Mouse (Mus musculus): ENCODE measurements around the gene Cenps. TPM values are rescaled to one million over a fixed set of nuclear protein-coding genes. Genes with fewer than 3 reads are reported as not detected.
"Not testable (repeated sequence)": the region's sequence is repeated elsewhere in the genome, so short reads cannot be mapped to it uniquely, and the experiment has no call there.

The Cenps gene
- polyA plus RNA-seq, 1 experiment from 2014 or later, result 53.1 TPM

DNA sequence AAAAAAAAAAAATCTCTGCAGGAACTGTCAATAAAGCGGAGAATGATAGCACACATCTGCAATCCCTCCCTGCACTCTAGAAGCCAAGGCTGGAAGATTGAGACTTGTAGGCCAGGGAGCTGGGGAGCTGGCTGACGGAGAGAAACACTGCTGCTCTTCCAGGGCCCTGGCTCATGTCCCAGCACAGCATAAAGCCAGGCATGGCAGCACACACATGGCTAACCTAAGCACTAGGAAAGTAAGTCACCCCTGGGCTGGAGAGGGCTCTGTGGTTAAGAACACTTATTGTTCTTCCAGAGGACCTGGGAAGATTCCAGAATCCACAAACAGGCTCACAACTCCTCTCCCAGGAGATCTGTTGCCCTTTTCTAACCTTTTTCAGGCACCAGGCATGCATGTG, 35.2 kb upstream of the Cenps start:
- Histone ChIP-seq H3K9me3 (ENCODE audit: control insufficient read depth, low read length) (no peaks in the 10 kb centered on the region), H3K27me3 (ENCODE audit: control insufficient read depth, insufficient read depth, low read length) (no peaks in the 10 kb centered on the region), H3K4me2 (no peak overlapping the region), H3K36me3 (ENCODE audit: control insufficient read depth, insufficient read depth, low read length) (0 out of 2 replicates have a peak, but pooled peaks cover 2% of the 10 kb centered on the region), H3K4me3 (ENCODE audit: low read depth, low read length) (no peak overlapping the region), H3K27ac (ENCODE audit: low read depth, low read length) (no peak overlapping the region; the same call in 1 of the 2 replicates), H3K4me1 (ENCODE audit: control insufficient read depth, insufficient read depth, low read length) (peaks cover 2% of the 10 kb centered on the region; the same call in 1 of the 2 replicates), H3K9ac (ENCODE audit: low read length) (no peak overlapping the region)
- WGBS, result 82% methylated on average over 2 of the region's 2 CpGs
- DNase-seq (ENCODE audit: low spot score, missing footprints), result no peak
- no peak for ATAC-seq (ENCODE audit: low FRiP score)

- Histone ChIP-seq H3K9me3 (ENCODE audit: control insufficient read depth, low read length) (no peaks in the 10 kb centered on the region), H3K4me2 (no peak overlapping the region), H3K4me1 (ENCODE audit: control insufficient read depth, insufficient read depth, low read length) (peaks cover under 1% of the 10 kb centered on the region; the same call in 1 of the 2 replicates), H3K27ac (ENCODE audit: low read depth, low read length) (no peak overlapping the region; the same call in 1 of the 2 replicates), H3K27me3 (ENCODE audit: control insufficient read depth, insufficient read depth, low read length) (no peaks in the 10 kb centered on the region), H3K4me3 (ENCODE audit: low read depth, low read length) (no peak overlapping the region), H3K36me3 (ENCODE audit: control insufficient read depth, insufficient read depth, low read length) (0 out of 2 replicates have a peak, but pooled peaks cover 2% of the 10 kb centered on the region), H3K9ac (ENCODE audit: low read length) (no peak overlapping the region)
- 89% methylated on average over 5 of the region's 5 CpGs for WGBS
- DNase-seq (ENCODE audit: low spot score, missing footprints) (no peak), ATAC-seq (ENCODE audit: low FRiP score) (no peak)
Observed at GRCm38 (mm10) chr4:149172083-149172482, 34.7 kb upstream of the Cenps start.

DNA sequence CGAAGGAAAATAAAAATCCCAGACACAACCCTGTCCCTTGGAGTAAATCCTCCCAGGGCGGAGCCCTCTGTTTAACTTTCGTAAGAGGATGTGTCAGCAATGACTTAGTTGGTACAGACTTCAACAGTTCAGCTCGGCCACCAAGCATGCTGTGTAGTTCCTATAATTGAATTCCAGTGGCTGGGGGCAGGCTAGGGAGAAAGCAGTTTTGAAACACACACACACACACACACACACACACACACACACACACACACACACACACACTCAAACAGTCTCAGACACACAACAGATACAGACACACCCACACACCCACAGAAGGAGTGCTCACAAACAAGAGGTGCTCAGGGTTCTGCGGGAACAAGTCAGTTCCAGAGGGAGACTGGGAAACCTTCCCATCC, 34.2 kb upstream of the Cenps start:
- H3K9me3 ChIP-seq (ENCODE audit: control insufficient read depth, low read length), result no peaks in the 10 kb centered on the region
- ATAC-seq (ENCODE audit: low FRiP score), result no peak
- no peak overlapping the region for H3K9ac ChIP-seq (ENCODE audit: low read length)
- H3K4me3 ChIP-seq (ENCODE audit: low read depth, low read length), result no peak overlapping the region
- H3K4me1 ChIP-seq (ENCODE audit: control insufficient read depth, insufficient read depth, low read length), result no peaks in the 10 kb centered on the region
- no peak overlapping the region for H3K4me2 ChIP-seq
- H3K27ac ChIP-seq (ENCODE audit: low read depth, low read length), result no peak overlapping the region
- DNase-seq (ENCODE audit: low spot score, missing footprints), result no peak
- 0 out of 2 replicates have a peak, but pooled peaks cover 2% of the 10 kb centered on the region for H3K36me3 ChIP-seq (ENCODE audit: control insufficient read depth, insufficient read depth, low read length)
- no peaks in the 10 kb centered on the region for H3K27me3 ChIP-seq (ENCODE audit: control insufficient read depth, insufficient read depth, low read length)
- WGBS, result 83% methylated on average over 5 of the region's 5 CpGs

DNA sequence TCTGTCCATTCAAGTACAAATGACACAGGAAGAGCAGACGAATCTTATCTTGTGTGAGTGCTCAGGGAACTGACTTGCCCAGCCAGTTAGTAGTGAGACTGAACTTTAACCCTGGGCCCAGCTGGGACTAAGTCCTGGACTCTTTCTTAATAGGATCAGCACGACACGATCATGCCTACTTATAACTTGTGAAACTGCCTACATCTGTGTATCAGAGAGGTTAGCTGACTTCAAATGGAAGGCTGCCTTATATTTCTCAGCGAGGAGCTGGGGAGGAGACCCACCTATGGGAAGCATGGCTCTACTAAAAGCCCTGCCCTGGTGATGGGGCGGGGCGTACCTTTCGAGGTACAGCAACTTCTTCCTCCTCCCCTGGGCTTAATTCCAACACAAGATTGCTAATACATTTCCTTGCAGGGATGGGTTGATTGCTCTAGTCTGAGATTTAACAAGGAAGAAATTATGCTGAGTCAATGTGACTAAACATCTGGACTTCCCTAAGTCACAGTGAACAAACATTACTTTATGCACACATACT, 33.0 kb upstream of the Cenps start:
- WGBS, result 70% methylated on average over 7 of the region's 7 CpGs
- Histone ChIP-seq H3K9ac (ENCODE audit: low read length) (no peak overlapping the region), H3K9me3 (ENCODE audit: control insufficient read depth, low read length) (no peaks in the 10 kb centered on the region), H3K4me1 (ENCODE audit: control insufficient read depth, insufficient read depth, low read length) (peaks cover 4% of the 10 kb centered on the region; the same call in 1 of the 2 replicates), H3K36me3 (ENCODE audit: control insufficient read depth, insufficient read depth, low read length) (no peaks in the 10 kb centered on the region), H3K4me3 (ENCODE audit: low read depth, low read length) (no peak overlapping the region), H3K27ac (ENCODE audit: low read depth, low read length) (no peak overlapping the region), H3K4me2 (no peak overlapping the region), H3K27me3 (ENCODE audit: control insufficient read depth, insufficient read depth, low read length) (no peaks in the 10 kb centered on the region)
- no peak for ATAC-seq (ENCODE audit: low FRiP score)
- no peak for DNase-seq (ENCODE audit: low spot score, missing footprints)

- H3K27me3 ChIP-seq (ENCODE audit: control insufficient read depth, insufficient read depth, low read length); H3K36me3 ChIP-seq (ENCODE audit: control insufficient read depth, insufficient read depth, low read length); H3K9ac ChIP-seq (ENCODE audit: low read length); H3K9me3 ChIP-seq (ENCODE audit: control insufficient read depth, low read length); H3K27ac ChIP-seq (ENCODE audit: low read depth, low read length); ATAC-seq (ENCODE audit: low FRiP score); H3K4me1 ChIP-seq (ENCODE audit: control insufficient read depth, insufficient read depth, low read length); H3K4me3 ChIP-seq (ENCODE audit: low read depth, low read length); H3K4me2 ChIP-seq; DNase-seq (ENCODE audit: low spot score, missing footprints): not testable (repeated sequence)
- 72% methylated on average over 7 of the region's 8 CpGs for WGBS
Observed at GRCm38 (mm10) chr4:149169926-149170325, 32.5 kb upstream of the Cenps start.

DNA sequence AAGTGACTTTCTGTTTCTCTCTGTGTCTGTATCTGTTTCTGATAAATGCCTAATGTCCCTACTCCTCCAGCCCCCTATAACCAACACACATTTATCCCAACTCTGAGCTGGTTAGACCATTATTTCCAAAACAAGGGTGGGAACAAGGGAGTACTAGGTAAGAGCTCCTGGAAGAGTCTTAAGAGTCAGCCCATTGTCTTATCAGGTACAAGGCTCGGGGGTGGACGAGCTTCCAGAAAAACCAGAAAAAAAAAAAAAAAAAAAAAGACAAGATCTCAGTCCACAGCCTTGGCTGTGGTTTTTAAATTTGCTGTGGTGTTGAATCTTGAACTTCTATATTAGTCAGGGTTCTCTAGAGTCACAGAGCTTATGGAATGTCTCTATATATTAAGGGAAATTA, 30.6 kb upstream of the Cenps start:
- H3K4me2 ChIP-seq, result no peak overlapping the region
- H3K9ac ChIP-seq (ENCODE audit: low read length), result no peak overlapping the region
- WGBS, result 87% methylated on average over 2 of the region's 2 CpGs
- no peaks in the 10 kb centered on the region for H3K27me3 ChIP-seq (ENCODE audit: control insufficient read depth, insufficient read depth, low read length)
- 0 out of 2 replicates have a peak, but pooled peaks cover 5% of the 10 kb centered on the region for H3K36me3 ChIP-seq (ENCODE audit: control insufficient read depth, insufficient read depth, low read length)
- H3K27ac ChIP-seq (ENCODE audit: low read depth, low read length), result no peak overlapping the region
- H3K4me3 ChIP-seq (ENCODE audit: low read depth, low read length), result no peak overlapping the region
- DNase-seq (ENCODE audit: low spot score, missing footprints), result no peak
- peaks cover 7% of the 10 kb centered on the region; the same call in 1 of the 2 replicates for H3K4me1 ChIP-seq (ENCODE audit: control insufficient read depth, insufficient read depth, low read length)
- H3K9me3 ChIP-seq (ENCODE audit: control insufficient read depth, low read length), result no peaks in the 10 kb centered on the region
- no peak for ATAC-seq (ENCODE audit: low FRiP score)

GRCm38 (mm10) chr4:149166957-149167611, 29.7 kb upstream of the Cenps start:
- Histone ChIP-seq H3K4me1 (ENCODE audit: control insufficient read depth, insufficient read depth, low read length) (peaks cover 7% of the 10 kb centered on the region; the same call in 1 of the 2 replicates), H3K27ac (ENCODE audit: low read depth, low read length) (no peak overlapping the region; the same call in 1 of the 2 replicates), H3K27me3 (ENCODE audit: control insufficient read depth, insufficient read depth, low read length) (no peaks in the 10 kb centered on the region), H3K36me3 (ENCODE audit: control insufficient read depth, insufficient read depth, low read length) (peaks cover 5% of the 10 kb centered on the region; the same call in 1 of the 2 replicates), H3K9me3 (ENCODE audit: control insufficient read depth, low read length) (no peaks in the 10 kb centered on the region), H3K4me2 (peak overlapping the region; percentile 83), H3K9ac (ENCODE audit: low read length) (peak overlapping the region; percentile 74), H3K4me3 (ENCODE audit: low read depth, low read length) (peak overlapping the region; percentile 57)
- DNase-seq (ENCODE audit: low spot score, missing footprints) (no peak), ATAC-seq (ENCODE audit: low FRiP score) (peak; percentile 71)
- 2% methylated on average over 27 of the region's 27 CpGs for WGBS

GRCm38 (mm10) chr4:149166215-149166946, 29.0 kb upstream of the Cenps start, which contains the start of gene Pgd:
Gene Pgd (minus strand): TSS chr4:149166771.
- H3K36me3 ChIP-seq (ENCODE audit: control insufficient read depth, insufficient read depth, low read length), result peaks cover 5% of the 10 kb centered on the region; the same call in 1 of the 2 replicates
- peak; percentile 99 for DNase-seq (ENCODE audit: low spot score, missing footprints)
- peak within 1 kb of the TSS; percentile 57 for H3K4me3 ChIP-seq (ENCODE audit: low read depth, low read length)
- under 1% methylated on average over 59 of the region's 59 CpGs for WGBS
- H3K27me3 ChIP-seq (ENCODE audit: control insufficient read depth, insufficient read depth, low read length), result no peaks in the 10 kb centered on the region
- H3K9ac ChIP-seq (ENCODE audit: low read length), result peak within 1 kb of the TSS; percentile 84
- H3K4me1 ChIP-seq (ENCODE audit: control insufficient read depth, insufficient read depth, low read length), result peaks cover 7% of the 10 kb centered on the region; the same call in 1 of the 2 replicates
- peak within 1 kb of the TSS; percentile 83 for H3K4me2 ChIP-seq
- peak; percentile 100 for ATAC-seq (ENCODE audit: low FRiP score)
- peak within 1 kb of the TSS; percentile 2; the same call in 1 of the 2 replicates for H3K27ac ChIP-seq (ENCODE audit: low read depth, low read length)
- H3K9me3 ChIP-seq (ENCODE audit: control insufficient read depth, low read length), result no peaks in the 10 kb centered on the region

All from midbrain, embryonic 11.5 days (tissue).